Mouse (Mus musculus) right cerebral cortex, adult 18-20 months (tissue): ENCODE results near the gene Guca2b.
A peak's percentile ranks its signal among the peaks of the same experiment; 100 is the strongest.

ENCODE experiments used
- DNase-seq: peaks from one replicate; pipeline ENCODE4 v3.0.0; 2022; ENCODE audit warnings: mixed read lengths

The Guca2b gene

DNA sequence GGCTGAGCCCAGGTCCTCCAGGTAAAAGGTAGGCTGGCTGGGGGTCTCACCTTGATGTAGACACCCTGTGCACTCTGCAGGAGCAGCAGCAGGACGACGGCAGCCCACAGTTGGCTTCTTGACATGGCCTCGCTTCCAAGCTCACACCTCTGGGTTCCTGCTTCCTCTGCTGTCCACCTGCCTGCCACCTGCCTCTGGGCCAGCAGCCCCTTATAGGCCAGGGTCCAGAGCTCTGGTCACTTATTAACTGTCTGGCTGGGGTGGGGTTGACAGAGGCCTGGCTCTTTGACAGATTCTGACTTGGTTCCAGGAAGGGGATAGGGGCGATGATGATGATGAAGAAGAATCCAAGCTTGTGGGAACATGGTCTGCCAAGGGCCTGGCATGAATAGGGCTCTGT, at the start of gene Guca2b:
TSS of gene Guca2b (minus strand) at position 224 of the 400 bp plus-strand sequence.
- DNase-seq = no peak

DNA sequence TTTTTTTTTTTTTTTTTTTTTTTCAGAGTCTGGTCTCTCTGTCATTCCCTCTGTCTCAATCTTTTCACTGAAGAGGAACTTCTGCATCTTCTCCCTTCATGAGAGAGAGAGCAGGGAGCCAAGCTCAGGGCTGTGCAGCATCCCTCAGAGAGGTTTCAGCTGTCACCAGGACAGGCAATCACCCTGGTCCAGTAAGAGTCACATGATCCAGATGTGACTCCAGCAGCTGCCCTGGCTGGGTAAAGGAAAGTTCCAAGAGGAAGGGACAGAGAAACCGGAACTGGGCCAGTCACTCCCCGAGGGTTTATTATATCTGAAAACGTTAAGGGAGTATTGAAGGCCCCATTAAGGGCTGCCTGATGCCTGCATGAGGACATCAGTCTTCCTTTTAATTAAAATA, 49.0 kb upstream of the Guca2b start:
- no peak for DNase-seq

DNA sequence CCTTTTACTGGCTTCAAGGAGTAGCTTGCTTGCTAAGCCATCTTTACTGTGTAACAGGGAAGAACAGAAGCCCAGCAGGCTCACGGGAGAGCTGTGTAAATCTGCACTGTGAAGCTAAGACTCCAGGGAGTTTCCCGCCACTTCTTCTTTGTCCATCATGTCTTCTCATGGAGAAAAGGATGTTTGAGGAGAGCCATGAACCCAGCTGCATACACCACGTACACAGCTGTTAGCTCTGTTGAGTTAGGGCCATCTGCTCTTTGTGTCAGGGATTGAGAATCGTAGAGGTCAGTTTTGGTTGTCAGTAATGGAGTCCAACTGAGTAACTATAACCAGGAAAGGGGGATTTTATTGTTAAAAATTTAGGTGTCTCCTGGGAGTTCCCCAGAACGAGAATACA, 48.6 kb upstream of the Guca2b start:
- no peak for DNase-seq

DNA sequence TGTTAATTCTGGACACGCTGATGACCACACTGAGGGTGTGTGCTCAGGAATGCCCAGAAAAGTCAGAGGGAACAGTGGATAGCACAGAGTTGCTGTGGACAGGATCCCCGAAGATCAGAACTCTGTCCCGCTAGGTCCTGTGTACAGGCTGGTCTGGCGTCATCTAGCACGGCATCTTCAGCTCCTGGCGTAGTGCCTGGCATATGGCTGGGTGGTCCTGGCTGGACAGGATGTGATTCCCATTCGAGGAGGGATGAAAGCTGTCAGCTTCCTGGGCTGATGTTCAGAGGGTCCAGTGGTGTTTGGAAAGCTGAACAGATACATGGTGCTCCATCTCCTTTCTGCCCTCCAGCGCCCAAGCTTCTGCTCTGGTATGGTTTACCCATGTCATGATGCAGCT, 45.2 kb upstream of the Guca2b start:
- no peak for DNase-seq

DNA sequence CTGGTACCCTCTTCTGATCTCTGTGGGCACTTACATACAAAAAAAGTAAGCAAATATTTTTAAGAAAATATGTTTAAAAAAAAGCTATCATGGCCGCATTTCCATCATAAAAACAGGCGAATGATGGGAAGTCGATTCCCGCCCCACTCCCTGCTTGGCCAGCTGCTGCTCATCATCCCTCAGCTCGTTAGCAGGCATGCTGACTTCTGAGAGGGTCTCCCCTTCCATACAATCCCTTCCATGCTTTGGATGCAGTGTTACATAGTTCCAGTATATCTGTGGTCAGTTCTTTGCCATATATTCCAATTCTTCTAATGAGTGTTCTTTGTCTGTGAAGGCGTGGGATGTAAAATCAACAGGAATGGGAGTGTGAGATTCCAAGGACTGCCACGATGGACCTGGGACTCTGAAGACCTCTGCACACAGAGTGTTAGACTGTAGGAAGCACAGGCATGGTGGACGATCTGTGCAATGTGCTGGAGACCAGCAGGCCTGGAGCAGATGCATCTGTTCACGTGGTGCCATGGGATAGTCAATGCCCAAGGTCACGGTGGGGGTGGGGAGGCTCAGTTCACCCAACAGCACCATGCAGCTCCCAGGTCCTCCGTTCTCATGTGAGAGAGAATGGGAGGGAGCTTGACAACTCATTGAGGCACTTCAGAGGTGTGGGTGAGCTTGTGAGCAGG, 42.7 kb upstream of the Guca2b start:
- DNase-seq = no peak

DNA sequence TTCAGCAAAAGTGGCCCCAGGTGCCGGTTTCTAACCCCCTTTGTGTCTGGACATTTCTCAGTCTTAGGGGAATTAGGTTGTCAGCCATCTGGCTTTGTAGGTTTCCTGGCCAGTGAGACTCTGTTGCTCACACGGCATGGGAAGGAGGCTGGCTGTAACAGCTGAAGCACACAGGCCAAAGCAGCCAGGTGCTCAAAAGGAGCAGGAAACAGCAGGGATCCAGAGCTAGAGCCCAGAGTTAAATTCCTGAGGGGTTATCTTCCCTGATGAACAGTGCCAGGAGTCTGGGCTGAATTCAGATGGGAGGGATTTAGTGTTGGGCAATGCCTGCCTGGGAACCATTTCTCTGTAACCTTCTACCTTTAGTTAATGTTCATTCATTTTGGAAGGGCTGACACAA, 39.6 kb upstream of the Guca2b start:
- DNase-seq = no peak

DNA sequence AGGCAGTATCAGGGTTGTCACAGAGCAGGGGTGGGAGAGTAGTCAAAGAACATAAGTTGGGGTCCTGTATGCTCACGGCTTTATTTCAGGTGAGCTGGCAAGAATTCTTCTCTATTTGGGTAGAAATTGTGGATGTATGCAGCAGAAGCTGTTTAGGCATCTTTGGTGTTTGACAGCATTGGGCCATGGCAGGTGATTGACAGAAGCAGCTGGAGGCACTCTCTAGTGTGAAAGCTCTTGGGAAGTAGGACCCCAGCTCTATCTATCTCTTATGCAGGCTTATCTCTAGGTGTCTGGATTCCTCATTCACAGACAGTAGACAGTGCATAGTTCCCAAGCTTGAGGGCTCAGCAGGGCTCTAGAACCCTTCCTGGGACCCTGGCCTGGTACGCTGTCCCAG, 27.0 kb upstream of the Guca2b start:
- no peak for DNase-seq

DNA sequence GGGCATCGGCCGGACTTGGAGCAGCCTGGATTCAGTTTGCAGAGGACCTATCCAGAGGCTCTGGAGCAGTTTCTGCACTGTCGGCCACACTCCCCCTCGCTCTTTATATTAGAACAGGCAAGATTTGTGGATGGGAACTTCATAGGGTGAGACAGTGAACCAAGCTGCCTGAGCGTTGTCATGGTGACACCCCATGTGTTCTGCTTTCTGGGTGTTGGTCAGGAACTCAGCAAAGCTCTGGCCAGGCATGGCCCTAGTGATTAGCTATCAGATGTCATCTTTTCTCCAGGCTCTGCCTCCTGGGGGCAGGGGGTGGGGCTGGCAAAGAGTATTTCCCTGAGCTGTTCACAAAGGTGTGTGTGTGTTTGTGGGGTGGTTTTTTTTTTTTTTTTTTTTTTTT, 23.8 kb upstream of the Guca2b start:
- DNase-seq = no peak

DNA sequence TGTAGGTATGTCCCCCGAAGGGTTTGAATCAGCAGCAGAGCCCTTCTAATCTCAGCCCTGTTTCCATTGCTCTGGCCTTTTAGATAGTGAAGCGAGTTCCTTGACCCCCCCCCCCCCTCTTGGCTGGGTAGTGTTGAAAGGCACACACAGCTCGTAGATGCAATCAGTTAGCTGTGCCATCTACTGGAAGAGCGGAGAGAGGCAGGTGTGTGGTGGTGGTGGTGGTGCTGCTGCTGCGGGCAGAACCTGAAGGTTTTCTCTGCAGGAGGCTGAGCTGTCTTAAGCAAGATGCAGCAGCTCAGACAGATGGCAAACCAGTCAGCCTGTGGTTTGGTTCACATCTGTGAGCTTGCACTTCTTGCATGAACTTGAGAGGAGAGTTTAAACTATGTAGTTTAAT, 13.9 kb upstream of the Guca2b start:
- peak; percentile 28 for DNase-seq

DNA sequence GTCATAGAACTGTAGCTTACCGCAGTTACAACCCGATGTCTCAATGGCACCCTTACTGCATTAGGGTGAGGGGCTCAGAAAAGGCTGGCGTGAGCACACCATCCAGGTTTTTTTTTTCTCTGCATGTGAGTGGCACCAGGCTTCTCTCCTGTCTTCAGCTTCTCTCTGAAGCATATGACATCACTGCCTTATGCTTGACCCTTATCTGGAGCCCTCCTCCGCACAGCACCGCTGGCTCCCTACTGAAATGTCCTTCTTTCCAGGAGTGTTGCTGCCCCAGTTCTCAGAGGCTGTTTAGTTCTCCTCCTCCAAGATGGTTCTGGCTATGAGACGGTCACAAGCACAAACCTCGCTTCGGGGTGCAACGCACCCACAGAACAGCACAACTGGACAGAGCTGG, 12.4 kb upstream of the Guca2b start:
- DNase-seq = no peak

DNA sequence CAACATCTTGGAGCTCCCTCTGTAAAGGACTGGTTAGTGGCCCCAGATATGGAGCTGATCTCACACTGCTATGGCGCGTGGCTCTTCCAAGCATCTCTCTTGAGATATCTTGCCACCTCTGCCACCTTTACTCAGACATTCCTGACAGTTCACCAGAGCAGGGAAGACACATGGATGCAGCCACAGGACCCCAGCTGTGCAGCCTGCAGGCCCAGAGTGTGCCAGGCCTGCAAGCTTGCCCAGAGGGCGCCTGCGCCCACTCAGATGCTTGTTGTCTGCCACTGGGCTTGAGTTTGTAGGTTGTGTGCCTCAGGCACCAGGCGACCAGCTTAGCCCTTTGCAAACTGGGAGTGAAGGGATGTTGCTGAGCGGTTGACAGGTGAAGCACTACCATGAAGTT, 12.0 kb upstream of the Guca2b start:
- no peak for DNase-seq

DNA sequence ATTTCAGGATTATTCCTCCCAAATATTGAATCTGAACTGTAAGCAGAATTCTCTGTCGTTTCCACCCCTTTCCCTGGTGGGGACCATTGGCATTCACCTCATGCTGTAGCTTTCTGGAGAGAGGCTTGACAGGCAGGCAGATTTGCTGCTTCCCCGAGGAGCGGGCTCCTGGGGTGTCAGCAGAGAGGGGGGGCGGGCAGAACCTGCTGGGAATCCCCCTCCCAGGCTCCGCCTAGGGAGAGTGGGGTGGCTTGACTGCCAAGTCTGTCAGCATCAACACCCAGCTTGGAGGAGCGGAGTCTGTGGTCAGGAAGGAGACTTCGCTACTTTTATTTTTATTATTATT, 11.4 kb upstream of the Guca2b start:
- no peak for DNase-seq

DNA sequence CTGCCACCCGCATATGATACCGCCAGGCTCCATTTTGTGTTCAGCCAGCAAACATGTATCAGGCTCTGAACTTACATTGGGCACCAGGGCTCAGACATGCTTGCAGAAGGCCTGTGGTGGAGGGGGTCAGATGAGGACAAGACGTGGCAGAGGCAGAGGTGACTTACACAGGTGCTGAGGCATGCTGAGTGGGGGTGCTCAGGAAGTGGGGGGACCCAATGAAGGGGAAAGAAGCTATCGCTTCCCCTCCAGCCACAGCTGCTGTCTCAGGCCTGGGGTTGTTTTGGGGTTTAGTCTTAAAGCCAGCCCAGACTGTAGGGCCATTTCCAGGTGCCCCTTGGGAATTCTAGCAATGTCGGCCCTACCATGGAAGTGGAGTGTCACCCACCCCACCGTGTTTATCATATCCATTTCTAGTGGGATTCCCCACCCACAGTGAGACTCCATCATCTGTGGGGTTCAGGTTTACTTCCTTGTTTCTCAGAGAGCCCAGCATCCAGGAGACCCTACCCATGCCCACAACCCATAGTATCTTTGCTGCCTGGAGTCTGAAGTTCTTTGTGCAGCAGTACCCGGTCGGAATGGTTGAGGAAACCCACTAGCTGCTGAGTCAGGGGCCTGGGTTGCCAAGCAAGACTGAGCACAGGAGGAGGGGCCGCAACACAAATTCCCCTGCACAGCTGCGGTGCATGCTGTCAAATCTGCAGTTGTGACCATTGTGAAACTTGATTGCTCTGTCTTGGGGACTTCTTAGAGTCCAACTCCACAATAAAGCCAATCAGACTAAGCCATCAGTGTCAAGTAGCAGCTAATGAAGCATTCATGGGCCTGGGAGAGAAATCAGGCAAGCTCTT, 10.8 kb upstream of the Guca2b start:
- no peak for DNase-seq

DNA sequence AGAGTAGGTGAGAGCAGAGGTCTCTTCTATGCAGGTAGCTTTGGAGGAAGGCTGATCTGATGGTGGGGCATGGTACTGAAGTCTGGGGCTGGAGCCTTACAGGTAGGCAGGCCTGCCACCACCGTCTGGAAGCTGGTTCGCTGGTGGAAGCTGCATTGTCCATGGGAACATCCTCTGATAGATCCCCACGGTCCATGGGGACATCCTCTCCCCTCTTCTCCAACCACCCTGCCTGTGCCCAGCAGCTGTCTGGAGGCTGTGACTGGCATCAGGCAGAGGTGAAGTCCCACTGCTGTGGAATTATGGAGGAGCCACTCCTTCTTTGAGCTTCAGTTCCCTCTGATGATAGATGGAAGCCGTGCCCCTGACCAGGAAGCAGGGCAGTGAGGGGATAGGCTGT, 9.8 kb upstream of the Guca2b start:
- DNase-seq = no peak

DNA sequence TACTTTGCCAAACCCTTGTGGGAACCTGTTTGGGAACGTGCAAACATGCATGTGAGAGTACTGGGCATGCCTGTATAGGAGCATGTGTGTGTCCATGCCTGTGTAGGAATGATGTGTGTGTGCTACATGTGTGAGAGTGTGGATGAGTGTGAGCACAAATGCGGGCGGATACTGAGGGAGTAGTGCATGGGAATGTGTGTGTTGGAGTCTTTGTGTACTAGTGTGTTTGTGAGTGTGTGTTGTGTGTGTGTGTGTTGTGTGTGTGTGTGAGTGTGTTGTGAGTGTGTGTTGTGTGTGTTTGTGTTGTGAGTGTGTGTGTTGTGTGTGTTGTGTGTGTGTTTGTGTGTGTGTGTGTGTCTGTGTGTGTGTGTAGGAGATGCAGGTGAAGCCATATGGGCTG, 9.4 kb upstream of the Guca2b start:
- no peak for DNase-seq

DNA sequence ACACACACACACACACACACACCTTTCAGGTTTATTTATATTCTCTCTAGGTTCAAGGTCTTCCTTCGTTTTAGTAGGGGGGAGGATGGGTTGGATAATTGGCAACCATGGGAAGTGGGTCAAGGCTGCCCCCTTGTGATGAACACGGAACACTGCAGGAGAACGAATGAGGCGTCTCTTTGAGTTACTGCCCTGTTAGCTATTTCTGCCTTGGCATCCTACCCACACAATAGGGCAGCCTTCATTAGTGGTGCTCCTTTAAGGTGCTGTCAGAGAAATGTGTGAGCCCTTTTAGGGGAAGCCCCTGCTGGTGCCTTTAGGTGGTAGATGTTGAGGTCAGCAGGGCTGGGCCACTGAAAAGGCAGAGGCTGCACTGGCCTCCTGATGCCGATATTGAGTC, 8.7 kb upstream of the Guca2b start:
- DNase-seq = no peak

DNA sequence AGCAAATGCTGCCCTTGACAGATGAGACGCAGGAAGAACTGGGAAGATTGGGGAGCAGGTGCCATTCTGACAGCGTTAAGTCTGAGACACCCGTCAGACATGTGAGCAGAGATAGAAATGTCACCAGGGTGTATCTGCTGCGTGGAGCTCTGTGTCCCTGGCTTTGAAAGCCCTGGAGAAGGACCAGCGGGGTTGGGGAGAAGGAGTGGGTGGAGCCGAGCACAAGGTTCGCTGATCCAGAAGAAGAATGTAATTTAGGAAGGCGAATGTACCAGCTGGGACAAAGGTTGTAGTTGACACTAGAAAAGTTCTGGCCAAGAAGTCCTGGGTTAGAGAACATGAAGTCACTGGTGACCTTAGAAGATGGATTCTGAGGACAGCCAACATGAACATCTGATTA, 7.4 kb upstream of the Guca2b start:
- DNase-seq = no peak

DNA sequence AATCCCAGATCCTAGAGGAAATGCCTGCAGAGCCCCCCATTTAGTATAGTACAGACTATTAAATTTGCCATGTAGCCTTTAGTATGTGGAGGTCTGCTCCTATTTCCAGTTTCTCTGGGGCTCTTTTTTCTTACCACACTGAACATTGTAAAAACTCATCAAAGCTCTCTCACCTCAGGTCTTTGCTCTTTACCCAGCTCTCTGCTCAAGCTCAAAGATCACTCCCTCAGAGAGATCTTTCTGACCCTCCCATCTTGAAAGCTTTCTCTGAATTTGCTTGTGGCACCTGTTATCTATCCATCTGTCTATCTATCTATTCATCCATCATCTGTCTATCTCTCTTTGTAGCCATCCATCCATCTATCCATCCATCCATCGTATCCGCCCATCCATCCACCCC, 6.4 kb upstream of the Guca2b start:
- DNase-seq = no peak

DNA sequence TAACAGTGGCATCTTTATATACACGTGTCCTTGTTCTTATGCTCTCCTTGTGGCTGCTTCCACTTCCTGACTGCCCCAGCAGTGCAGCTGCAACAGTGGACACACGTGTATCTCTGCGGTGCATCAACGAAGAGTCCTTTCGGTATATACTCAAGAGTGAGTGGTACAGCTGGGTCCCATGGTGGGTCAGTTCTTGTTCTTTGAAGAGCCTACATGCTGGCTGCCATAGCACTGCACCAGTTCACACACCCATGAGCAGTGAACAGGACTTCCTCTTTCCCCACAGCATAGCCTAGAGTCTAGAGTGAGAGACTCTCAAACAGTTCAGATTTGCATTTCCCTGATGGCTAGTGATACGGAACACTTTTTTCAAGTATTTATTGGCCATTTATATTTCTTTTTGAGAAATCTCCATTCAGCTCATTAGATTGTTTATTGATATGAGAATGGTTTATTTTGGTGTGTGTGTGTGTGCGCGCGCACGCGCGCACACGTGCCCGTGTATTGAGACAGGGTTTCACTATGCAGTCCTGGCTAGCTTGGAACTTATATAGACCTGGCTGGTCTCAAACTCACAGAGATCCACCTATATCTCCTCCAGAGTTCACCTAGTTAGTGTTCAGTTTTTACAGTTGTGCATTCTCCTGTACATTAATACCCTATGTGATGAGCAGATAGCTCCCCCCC, 4.8 kb upstream of the Guca2b start:
- no peak for DNase-seq

DNA sequence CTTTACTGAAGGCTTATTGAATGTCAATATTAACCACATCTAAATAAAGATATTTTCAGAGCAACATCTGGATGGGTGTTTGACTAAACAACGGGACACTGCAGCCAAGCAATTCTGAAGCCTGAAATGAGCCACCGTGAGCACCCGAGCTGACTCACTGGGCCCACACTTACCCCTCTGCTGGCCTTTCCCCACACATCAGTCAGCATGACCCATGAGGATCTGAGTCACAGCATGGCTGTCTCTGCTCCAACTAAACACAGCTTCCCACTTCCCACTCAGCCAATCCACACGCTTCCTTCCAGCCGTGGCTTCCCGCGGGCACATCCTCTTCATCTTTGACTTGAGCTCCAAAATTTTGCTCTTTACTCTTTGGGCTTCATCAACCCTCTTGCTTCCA, 4.2 kb upstream of the Guca2b start:
- DNase-seq = peak; percentile 55

DNA sequence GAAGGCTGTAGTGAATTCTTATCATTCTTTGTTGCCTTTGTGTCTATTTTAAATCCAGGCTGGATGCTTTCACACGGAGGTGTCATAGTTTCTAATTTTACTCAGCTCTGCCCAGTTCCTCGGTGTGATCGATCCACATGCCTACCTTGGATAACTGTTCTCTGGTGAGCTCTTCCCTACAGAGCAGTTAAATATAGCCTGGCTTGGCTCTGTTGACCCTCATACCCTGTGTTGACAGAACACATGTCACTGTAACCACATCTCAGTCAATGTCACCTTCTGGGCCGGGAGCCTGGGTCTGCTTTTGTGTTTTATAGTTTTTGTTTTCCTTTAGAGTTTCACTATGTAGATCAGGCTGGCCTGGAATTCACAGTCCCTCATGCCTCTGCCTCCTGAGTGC, 3.4 kb upstream of the Guca2b start:
- no peak for DNase-seq

DNA sequence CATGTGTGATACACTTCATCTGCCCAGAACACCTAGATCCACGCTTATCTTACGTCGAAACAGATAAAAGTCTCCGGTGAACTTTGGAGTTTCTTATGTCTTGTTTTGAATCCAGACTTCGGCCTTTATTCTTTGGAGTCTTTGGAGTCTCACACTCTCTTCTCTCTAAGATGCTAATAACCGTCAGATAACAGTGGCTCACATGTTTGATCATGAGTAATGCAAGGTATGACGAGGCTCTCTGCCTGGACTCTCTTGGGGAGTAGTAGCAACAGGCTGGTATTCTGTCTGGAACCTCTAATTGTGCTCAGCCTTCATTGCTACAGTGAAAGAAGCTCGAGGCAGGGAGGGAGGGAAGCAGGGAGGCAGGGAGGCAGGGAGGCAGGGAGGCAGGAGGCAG, 1.3 kb upstream of the Guca2b start:
- no peak for DNase-seq

DNA sequence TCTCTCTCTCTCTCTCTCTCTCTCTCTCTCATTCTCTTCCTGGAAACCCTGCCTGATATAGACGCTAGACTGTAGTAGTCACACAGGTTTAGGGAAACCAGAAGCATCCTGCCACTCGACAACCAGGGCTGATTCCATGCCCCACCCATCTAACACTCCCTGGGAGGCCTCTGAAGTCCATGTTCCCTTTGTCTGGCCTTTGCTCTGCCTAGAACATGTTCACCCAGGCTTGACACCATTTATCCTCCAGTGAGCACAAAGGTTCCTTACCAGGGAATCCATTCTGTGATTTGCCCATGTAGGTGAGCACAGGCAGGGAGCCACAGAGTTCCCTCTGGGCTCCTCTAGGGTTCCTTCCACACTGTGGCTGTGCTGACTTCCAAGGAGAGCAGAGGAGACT, 508 bp downstream of the Guca2b start:
- DNase-seq = no peak

DNA sequence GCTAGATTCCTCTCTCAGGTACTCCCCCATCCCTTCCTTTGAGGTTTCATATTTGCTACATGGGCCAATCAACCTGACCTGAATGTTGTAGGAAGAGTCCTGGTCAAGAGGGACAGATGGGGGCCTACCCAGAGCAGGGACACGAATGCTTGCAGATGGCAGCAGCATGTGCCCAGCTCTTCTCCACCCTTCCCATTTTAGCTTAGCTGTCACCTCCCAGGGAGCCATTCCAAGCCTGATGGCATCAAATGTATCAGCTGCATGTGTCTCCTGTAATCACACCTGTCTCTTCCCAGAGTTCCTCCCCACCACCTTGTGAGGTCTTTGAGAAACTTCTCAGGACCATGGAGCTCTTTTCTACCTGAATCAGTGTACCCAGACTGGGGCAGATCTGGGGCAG, 1.7 kb downstream of the Guca2b start:
- no peak for DNase-seq
